Mouse (Mus musculus) heart, embryonic 14.5 days (tissue): ENCODE measurements around the gene Slc22a15. TPM values are rescaled to one million over a fixed set of nuclear protein-coding genes. Genes with fewer than 3 reads are reported as not detected.

Experiments
- ATAC-seq: fragments of 200-750 bp; cut with Nextera tagmentation; 2 replicates; pipeline ENCODE4 v1.8.0; 2017; ENCODE audit warnings: low read depth, moderate TSS enrichment; ENCODE audit not compliant: insufficient number of reproducible peaks, insufficient read depth, low FRiP score
- H3K27ac ChIP-seq, 2 experiments: fragments of 200-500 bp in 1 of 2; fragments of 300-500 bp in 1 of 2; sonication (generic) in 1 of 2; replicated peaks in 1 of 2; 2 replicates each; pipeline ENCODE4 v1.5.1; 2012 to 2014; ENCODE audit warnings: low read depth in 2 of 2, low read length in 2 of 2, control low read depth in 1 of 2, mild to moderate bottlenecking in 1 of 2, mixed read lengths in 1 of 2; ENCODE audit not compliant: control insufficient read depth in 1 of 2, insufficient read depth in 1 of 2
- H3K27me3 ChIP-seq: fragments of 300-500 bp; sonication (generic); 2 replicates; pipeline ENCODE4 v1.6.1; 2014; ENCODE audit warnings: mild to moderate bottlenecking, low read length, control low read depth; ENCODE audit not compliant: control insufficient read depth, insufficient read depth
- H3K36me3 ChIP-seq: fragments of 300-500 bp; sonication (generic); 2 replicates; pipeline ENCODE4 v1.6.1; 2014; ENCODE audit warnings: mild to moderate bottlenecking, control low read depth, low read length, mixed read lengths; ENCODE audit not compliant: control insufficient read depth, insufficient read depth
- H3K4me1 ChIP-seq, 2 experiments: fragments of 200-500 bp in 1 of 2; fragments of 300-500 bp in 1 of 2; sonication (generic) in 1 of 2; 2 replicates each; pipeline ENCODE4 v1.6.1; 2012 to 2014; ENCODE audit warnings: low read length in 2 of 2, control low read depth in 1 of 2, mixed read lengths in 1 of 2; ENCODE audit not compliant: control insufficient read depth in 2 of 2, insufficient read depth in 2 of 2
- H3K4me2 ChIP-seq: fragments of 300-500 bp; sonication (generic); 2 replicates; pipeline ENCODE4 v1.6.1; 2014; ENCODE audit warnings: mild to moderate bottlenecking, low read length
- H3K4me3 ChIP-seq, 2 experiments: fragments of 200-500 bp in 1 of 2; fragments of 300-500 bp in 1 of 2; sonication (generic) in 1 of 2; 2 replicates each; pipeline ENCODE4 v1.5.1; 2012 to 2014; ENCODE audit warnings: low read length in 2 of 2, mild to moderate bottlenecking in 2 of 2, control low read depth in 1 of 2, low read depth in 1 of 2, moderate library complexity in 1 of 2; ENCODE audit not compliant: control insufficient read depth in 1 of 2, insufficient read depth in 1 of 2
- H3K9ac ChIP-seq: fragments of 300-500 bp; sonication (generic); 2 replicates; pipeline ENCODE4 v1.6.1; 2014; ENCODE audit warnings: mild to moderate bottlenecking, low read length
- H3K9me3 ChIP-seq: fragments of 300-500 bp; sonication (generic); 2 replicates; pipeline ENCODE4 v1.6.1; 2016; ENCODE audit warnings: low read length, control low read depth; ENCODE audit not compliant: control insufficient read depth
- WGBS: fragments of 180-500 bp; shearing (Covaris S2); extraction: QIAGEN DNeasy Blood & Tissue Kit; methylation state at CpG from one replicate; pipeline ENCODE4 v1.1.7; 2014; 5-methylcytosine and 5-hydroxymethylcytosine counted together
- polyA plus RNA-seq: library from polyadenylated mRNA; unstranded; fragments of >200 nt; fragmentation: Nextera tagmentation; extraction: Ambion mirVana; gene quantifications from 2 replicates; pipeline ENCODE4 v1.2.1, GENCODE M21; 2014

Gene Slc22a15
- polyA plus RNA-seq, 1 experiment from 2014 or later: 6.1 TPM

DNA sequence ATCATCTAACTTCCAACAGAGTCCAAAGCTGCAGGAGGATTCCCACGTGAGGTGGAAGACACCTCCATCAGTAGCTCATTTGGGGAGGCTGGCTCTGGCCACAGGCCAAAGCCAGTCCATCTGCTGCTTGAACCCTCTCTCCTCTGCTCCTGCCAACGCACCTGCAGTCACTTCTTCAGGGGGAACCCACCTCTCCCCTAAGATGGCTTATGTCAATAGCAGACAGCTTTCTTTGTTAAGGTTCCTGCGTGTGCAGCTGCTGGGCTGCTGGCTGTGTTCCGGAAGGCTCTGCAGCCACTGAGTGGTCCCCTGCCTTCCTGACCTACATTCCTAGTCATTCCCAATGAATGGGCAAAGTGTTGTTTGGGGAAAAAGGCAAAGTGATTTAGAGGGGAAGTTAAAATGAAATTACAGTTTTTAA is 57.2 kb downstream of the Slc22a15 start:
- Histone ChIP-seq H3K9me3 (no peaks in the 10 kb centered on the region), H3K36me3 (peaks cover 23% of the 10 kb centered on the region), H3K27ac (no peak overlapping the region), H3K4me1 (no peaks in the 10 kb centered on the region), H3K4me3 (no peak overlapping the region), H3K9ac (no peak overlapping the region), H3K4me2 (no peak overlapping the region), H3K27me3 (no peaks in the 10 kb centered on the region)
- 74% methylated on average over 4 of the region's 4 CpGs for WGBS
- no peak for ATAC-seq

GRCm38 (mm10) chr3:101861856-101862255 is 62.4 kb downstream of the Slc22a15 start:
- H3K9ac ChIP-seq: no peak overlapping the region
- H3K27ac ChIP-seq: no peak overlapping the region
- no peak overlapping the region for H3K4me2 ChIP-seq
- H3K36me3 ChIP-seq: peaks cover 43% of the 10 kb centered on the region
- no peak for ATAC-seq
- H3K4me1 ChIP-seq: no peaks in the 10 kb centered on the region
- H3K4me3 ChIP-seq: no peak overlapping the region
- no peaks in the 10 kb centered on the region for H3K9me3 ChIP-seq
- no peaks in the 10 kb centered on the region for H3K27me3 ChIP-seq
- WGBS: 79% methylated on average over 3 of the region's 3 CpGs

DNA sequence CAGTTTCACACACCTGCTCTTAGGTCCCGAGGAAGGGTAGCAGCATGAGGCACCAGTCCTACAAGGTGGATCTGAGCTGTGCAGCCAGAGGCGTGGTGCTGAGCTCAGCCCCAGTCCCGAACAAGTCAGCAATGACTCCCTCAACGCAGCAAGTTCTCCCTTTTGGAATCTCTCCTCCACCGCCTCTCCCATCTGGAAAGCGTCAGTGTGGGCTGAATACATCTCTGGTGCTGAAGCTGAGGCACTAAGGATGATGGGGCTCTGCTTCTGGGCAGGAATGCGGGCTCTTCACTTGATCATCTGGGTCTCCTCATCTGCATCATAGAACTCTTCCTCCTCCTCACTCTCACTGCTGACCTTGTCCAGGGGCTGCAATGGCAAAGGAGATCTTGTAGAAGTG is 64.1 kb downstream of the Slc22a15 start:
- Histone ChIP-seq H3K4me2 (no peak overlapping the region), H3K27ac (no peak overlapping the region), H3K4me1 (no peaks in the 10 kb centered on the region), H3K9ac (no peak overlapping the region), H3K9me3 (no peaks in the 10 kb centered on the region), H3K4me3 (no peak overlapping the region), H3K27me3 (no peaks in the 10 kb centered on the region), H3K36me3 (peaks cover 43% of the 10 kb centered on the region)
- WGBS: 71% methylated on average over 7 of the region's 7 CpGs
- no peak for ATAC-seq

DNA sequence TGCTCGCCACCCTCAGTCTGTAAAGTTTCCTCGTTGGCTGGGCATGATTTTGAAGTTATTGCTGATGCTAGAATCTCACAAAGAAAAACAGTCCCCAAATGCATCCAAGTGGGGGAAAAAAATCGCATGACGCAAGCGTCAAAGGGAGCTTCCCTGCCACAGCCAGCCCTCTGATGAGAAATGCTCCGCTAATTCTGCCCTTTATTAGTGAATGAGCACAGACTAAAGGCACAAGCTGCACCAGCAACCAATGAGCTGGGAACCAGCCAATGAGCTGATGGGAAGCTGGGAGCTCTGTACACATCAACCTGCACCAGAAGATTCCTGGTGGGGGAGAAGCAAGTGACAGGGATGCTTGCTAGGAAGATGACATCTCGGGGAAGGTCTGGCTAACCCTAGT is 64.5 kb downstream of the Slc22a15 start:
- H3K27me3 ChIP-seq: no peaks in the 10 kb centered on the region
- no peak overlapping the region for H3K4me2 ChIP-seq
- no peak overlapping the region for H3K27ac ChIP-seq
- H3K4me1 ChIP-seq: no peaks in the 10 kb centered on the region
- WGBS: 82% methylated on average over 7 of the region's 7 CpGs
- H3K4me3 ChIP-seq: no peak overlapping the region
- no peaks in the 10 kb centered on the region for H3K9me3 ChIP-seq
- no peak overlapping the region for H3K9ac ChIP-seq
- no peak for ATAC-seq
- H3K36me3 ChIP-seq: peaks cover 43% of the 10 kb centered on the region

- no peak overlapping the region for H3K4me3 ChIP-seq
- H3K27me3 ChIP-seq: no peaks in the 10 kb centered on the region
- no peak overlapping the region for H3K9ac ChIP-seq
- H3K9me3 ChIP-seq: no peaks in the 10 kb centered on the region
- no peaks in the 10 kb centered on the region; the same call in 1 of the 2 replicates for H3K36me3 ChIP-seq
- 80% methylated on average over 1 of the region's 1 CpGs for WGBS
- ATAC-seq: no peak
- H3K4me2 ChIP-seq: no peak overlapping the region
- H3K27ac ChIP-seq: no peak overlapping the region
- peaks cover 3 to 5% of the 10 kb centered on the region in 2 experiments; a peak in 1 of 4 replicates for H3K4me1 ChIP-seq
Observed at GRCm38 (mm10) chr3:101854075-101854474, 70.2 kb downstream of the Slc22a15 start.

- Histone ChIP-seq H3K27me3 (no peaks in the 10 kb centered on the region), H3K27ac (no peak overlapping the region), H3K9me3 (no peaks in the 10 kb centered on the region), H3K4me3 (no peak overlapping the region), H3K36me3 (no peaks in the 10 kb centered on the region), H3K4me2 (no peak overlapping the region), H3K9ac (no peak overlapping the region), H3K4me1 (peaks cover 3 to 5% of the 10 kb centered on the region in 2 experiments; a peak in 1 of 4 replicates)
- 66% methylated on average over 6 of the region's 6 CpGs for whole genome bisulfite sequencing
- ATAC-seq: no peak
Observed at GRCm38 (mm10) chr3:101851363-101851762, 72.9 kb downstream of the Slc22a15 start.

GRCm38 (mm10) chr3:101848816-101849215 is 75.4 kb downstream of the Slc22a15 start, which contains the start of gene Mab21l3:
Gene Mab21l3, minus strand, starts transcription at chr3:101848959.
- Histone ChIP-seq H3K27me3 (no peaks in the 10 kb centered on the region), H3K4me2 (no peak within 1 kb of the TSS), H3K27ac (no peak within 1 kb of the TSS), H3K9ac (no peak within 1 kb of the TSS), H3K36me3 (no peaks in the 10 kb centered on the region), H3K4me3 (no peak within 1 kb of the TSS), H3K9me3 (no peaks in the 10 kb centered on the region), H3K4me1 (peaks cover 3 to 5% of the 10 kb centered on the region in 2 experiments; a peak in 1 of 4 replicates)
- no peak for ATAC-seq
- WGBS: 78% methylated on average over 5 of the region's 5 CpGs

- H3K4me2 ChIP-seq: no peak overlapping the region
- no peak for ATAC-seq
- H3K9me3 ChIP-seq: no peaks in the 10 kb centered on the region
- no peak overlapping the region for H3K27ac ChIP-seq
- no peaks in the 10 kb centered on the region for H3K27me3 ChIP-seq
- no peak overlapping the region for H3K4me3 ChIP-seq
- H3K4me1 ChIP-seq: no peaks in the 10 kb centered on the region
- WGBS: 79% methylated on average over 4 of the region's 4 CpGs
- no peak overlapping the region for H3K9ac ChIP-seq
- H3K36me3 ChIP-seq: no peaks in the 10 kb centered on the region
Observed at GRCm38 (mm10) chr3:101846096-101846495, 78.2 kb downstream of the Slc22a15 start.
